Mouse (Mus musculus): ENCODE data around the gene Bdkrb2.
A peak's percentile ranks its signal among the peaks of the same experiment; 100 is the strongest.

The Bdkrb2 gene

DNA sequence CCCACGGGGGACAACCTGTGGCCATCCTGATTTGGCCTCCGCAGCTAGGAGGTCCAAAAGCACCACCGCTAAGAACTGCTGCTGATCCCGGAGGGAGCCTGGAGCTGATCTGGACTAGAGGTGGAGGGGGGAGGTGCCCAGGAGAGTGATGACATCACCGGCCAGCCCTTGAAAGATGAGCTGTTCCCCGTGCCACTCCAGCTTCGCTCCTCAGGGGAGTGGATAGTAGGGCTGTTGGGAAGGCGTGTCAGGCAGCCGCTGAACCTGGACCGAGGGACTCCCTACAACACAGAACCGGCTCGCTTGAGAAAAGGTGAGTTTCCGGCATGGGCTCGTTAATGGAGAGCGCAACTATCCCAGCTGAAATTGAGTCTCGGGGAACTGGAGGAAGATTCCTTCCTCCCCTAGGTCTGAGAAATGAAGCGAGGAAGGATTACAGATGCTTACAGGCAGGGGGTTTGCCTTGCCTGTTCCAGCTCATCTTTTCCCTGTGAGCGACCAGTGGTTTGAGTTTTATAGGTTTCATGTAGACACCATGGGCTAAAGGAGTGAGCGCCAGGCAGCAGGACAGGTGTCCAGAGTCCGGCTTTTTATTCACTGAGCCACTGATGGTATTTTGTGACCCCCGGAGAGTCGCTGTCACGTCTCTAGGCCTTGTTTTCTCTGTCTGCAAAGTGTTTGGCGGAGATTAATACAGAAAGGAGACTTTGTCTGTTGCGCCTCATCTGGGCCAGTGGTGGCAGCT, at the start of gene Bdkrb2:
Gene Bdkrb2 (plus strand): TSS at position 291 of the 745 bp plus-strand sequence.
- DNase-seq (ENCODE audit: low spot score) = peak; percentile 63

GRCm38 (mm10) chr12:105514111-105514510, 48.9 kb upstream of the Bdkrb2 start:
- DNase-seq (ENCODE audit: low spot score) = no peak

GRCm38 (mm10) chr12:105517026-105517675, 45.9 kb upstream of the Bdkrb2 start:
- DNase-seq (ENCODE audit: low spot score) = peak; percentile 34

DNA sequence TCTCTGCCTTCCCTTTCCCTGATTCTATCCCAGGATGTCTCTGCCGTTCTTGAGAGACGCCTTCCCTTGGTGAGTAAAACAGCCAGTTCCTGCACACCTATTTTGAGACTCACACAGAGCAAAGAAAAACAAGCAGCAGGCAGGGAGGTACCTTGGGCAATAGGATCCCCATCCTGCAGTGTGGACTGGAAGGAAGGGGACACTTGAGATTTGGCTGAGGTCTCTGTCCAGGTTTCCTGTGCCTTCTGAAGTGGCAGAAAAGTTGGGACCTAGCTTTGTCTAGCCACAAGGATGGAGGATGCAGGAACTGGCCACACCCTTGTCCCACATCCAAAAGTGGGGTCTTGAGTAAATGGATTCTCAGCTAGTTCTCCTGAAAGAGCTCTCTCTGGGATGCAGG, 43.2 kb upstream of the Bdkrb2 start:
- DNase-seq (ENCODE audit: low spot score) = no peak

DNA sequence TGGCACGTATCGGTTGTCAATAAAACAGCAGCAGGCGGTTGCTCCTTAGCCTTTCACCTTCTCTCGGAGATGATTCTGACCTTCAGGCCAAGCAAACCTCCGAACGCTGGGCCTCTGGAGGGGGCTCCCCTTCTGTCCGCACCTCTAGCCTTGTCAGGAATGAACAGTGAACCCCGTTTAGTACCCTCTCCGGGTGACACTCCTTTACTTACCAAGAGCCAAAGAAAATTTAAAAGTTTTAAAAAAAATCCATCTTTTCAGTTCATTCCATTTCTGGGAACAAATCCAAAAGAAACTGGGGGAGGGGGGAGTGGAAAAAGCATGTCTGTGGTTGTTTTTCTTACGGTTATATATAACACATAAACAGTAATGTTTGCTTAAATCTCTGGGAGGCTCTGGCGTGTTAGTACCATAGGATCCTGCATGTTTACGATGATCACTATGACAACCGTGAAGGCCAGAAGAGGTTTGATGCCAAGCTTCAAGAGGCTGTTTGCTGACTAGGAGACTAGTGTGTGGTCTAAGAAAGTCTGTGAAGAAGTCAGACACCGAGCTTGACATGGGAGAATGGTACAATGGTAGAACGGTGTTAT, 41.8 kb upstream of the Bdkrb2 start:
- DNase-seq (ENCODE audit: low spot score) = no peak

- DNase-seq (ENCODE audit: low spot score) = no peak
Observed at GRCm38 (mm10) chr12:105523737-105524136, 39.3 kb upstream of the Bdkrb2 start.

DNA sequence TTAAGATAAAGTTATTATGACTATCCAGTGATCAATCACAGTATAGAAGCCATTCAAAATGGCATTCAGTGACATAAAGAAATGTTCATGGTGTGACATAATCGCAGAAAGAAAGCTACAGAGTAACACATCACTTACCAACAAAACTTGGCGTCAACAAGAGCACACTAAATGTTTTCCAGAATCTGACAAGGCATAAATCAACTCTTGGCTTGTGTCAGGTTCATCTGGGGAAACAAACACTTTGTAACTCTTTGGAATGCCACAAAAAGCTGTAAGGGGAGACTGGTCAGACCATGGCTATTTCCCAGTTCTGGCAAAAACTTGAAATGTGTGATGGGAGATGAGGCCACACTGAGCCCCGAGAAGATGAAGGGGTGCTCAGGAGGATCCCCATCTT, 36.8 kb upstream of the Bdkrb2 start:
- no peak for DNase-seq (ENCODE audit: low spot score)

DNA sequence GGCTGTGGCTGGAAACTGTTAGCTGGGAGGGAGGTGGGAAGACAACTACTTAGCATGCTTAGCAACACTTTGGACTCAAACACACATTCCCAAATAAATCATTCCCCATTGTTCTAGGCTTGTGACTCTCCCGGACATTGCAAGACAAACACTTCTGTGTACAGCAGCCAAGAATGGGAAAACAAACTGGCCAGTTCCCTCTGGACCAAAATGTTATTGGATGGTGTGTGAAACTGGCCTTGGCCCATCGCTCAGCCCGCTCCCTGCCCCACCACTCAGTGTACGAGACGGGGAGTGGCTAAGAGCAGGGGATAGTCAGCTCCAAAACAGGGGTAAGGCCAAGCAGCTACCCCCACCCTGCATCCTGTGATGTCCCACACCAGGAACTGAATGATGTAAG, 36.2 kb upstream of the Bdkrb2 start:
- peak; percentile 43 for DNase-seq (ENCODE audit: low spot score)

DNA sequence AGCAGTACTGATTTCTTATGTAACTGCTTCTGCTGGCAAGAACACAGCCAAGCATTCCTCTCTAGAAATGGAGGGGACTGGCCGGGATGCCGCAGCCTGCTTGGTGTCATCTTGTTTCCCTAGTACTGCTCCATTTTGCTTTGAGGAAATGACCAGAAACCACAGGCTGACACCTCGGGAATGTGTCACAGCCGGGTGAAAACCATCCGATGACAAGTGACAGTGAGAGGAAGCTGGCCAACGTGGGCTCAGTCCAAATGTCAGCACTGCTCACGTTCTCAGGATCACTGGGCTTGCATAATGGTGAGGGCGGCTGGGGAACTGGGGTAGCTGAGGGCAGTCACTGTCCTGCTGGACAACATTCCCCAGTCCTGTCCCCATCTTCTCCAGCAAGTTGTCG, 33.5 kb upstream of the Bdkrb2 start:
- DNase-seq (ENCODE audit: low spot score) = no peak

DNA sequence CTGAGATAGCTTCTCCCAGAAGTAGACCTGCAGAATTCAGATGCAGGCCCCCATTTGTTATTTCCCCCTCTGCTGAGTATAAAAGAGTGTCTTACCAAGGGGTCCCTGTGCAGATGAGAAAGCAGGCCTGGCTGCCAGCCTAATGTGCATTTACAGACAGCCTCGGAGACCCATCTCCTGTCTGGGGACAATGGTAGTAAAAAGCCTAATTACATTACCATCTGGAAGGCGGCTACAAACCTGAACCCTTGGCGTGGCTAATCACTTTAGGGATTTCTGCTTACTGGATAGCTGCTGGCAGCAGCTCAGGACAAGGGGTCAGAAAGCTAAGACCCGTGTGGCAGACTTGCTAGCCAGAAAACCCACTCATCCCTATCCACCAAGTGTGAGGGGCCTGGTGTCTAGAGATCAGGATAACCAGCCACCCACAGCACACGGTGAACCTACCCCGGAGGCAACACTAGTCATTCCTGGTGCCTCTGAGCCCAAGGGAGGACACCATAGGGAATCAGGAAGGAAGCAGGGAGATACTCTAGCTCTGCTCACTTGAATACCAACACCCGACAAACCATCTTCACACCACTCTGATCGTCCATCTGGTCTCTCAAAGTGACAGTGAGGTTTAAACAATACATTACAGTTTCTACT, 31.2 kb upstream of the Bdkrb2 start:
- no peak for DNase-seq (ENCODE audit: low spot score)

DNA sequence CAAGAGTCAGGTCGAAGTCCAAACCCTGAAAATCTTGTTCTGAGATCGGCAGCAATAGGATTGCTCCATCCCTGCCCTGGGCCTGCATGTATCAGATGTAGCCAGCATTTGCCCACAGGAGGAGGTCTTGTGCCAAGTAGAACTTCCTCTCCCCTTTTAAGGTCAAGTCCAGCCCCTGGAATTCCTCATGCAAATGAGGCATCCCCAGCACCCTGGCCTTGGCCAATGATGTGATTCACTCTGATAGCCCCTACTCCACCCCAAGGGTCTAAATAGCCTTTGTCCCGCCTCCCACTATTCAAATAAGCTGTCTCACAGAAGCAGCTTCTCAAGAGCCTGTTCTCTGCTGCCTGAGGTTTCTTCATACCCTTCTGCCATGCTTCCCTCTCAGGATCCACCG, 28.2 kb upstream of the Bdkrb2 start:
- DNase-seq (ENCODE audit: low spot score) = no peak

GRCm38 (mm10) chr12:105535968-105536760, 26.9 kb upstream of the Bdkrb2 start:
- no peak for DNase-seq (ENCODE audit: low spot score)

DNA sequence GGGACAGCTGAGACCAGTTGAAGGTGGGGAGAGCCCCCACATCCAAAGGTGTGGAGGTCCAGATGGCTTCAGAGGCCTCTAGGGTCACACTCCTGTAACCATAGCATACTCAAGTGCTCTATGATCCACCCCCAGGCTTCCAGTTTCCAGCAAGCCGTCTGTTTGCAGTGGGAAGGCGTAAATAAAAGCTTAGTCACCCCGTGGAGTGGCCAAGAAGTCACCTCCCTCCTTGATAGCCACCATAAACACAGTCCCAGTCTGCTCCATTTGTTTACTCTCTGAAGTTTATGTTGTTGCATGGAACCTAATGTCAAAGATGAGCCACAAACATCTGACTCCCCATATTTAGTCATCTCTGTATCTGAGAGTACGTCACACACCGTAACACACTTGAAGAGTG, 25.9 kb upstream of the Bdkrb2 start:
- DNase-seq (ENCODE audit: low spot score) = no peak

GRCm38 (mm10) chr12:105539649-105540048, 23.4 kb upstream of the Bdkrb2 start:
- no peak for DNase-seq (ENCODE audit: low spot score)

DNA sequence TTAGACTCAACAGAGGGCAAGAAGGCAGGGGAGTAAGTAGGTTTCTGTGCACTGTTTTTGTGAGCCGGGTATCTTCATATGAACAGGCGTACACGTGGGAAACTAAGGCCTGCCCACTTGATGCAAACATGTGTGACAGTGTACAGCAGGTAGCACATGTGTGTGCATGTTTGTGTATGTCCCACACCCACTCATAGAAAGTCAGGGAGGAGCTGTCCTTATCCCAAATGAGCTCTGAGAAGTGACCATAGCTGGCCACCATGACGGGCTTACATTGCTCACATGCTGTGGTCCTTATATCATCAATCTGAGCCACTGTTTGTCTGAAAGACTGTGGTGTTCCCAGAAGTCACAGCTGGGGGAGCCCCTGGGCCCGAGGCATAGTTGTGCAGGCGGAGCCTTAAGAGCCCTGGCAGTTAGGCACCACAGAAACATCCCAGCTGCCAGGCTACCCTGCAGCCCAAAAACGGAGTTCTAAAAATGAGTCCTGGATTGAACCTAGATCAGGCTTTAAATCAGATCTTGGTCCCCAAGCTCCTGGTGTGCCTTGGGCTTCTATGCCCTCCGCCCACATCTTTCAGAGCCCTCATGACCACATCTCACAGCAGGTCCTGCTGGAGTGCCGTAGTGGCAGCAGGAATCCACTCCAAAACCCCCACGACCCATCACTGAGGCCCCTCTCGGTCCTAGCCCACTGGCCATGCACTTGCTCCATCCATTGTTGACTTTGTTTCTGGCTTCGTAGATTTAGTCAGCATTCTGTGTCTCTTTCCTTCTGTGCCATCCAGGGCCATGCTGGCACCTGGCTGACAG, 21.2 kb upstream of the Bdkrb2 start:
- DNase-seq (ENCODE audit: low spot score) = no peak

- DNase-seq (ENCODE audit: low spot score) = no peak
Observed at GRCm38 (mm10) chr12:105542513-105542912, 20.5 kb upstream of the Bdkrb2 start.

GRCm38 (mm10) chr12:105543176-105543575, 19.9 kb upstream of the Bdkrb2 start:
- DNase-seq (ENCODE audit: low spot score) = no peak

DNA sequence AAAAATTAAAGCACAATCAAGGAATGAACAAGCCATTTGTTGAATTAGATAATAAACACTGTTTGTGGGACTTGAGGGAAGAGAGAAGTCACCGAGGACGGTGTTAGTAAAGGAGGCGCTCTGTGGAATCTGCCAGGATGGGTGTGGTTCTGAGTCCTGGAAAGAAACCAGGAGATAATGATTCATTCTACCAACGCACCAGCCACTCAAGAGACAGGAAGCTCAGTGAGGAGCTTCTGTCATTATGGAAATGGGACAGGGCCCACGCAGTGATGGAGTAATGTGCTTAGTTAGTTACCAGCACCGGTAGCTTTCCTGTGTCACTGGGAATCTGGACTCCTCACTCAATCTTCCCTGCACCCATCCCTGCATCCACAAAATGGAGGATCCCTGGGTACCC, 19.3 kb upstream of the Bdkrb2 start:
- DNase-seq (ENCODE audit: low spot score) = no peak

DNA sequence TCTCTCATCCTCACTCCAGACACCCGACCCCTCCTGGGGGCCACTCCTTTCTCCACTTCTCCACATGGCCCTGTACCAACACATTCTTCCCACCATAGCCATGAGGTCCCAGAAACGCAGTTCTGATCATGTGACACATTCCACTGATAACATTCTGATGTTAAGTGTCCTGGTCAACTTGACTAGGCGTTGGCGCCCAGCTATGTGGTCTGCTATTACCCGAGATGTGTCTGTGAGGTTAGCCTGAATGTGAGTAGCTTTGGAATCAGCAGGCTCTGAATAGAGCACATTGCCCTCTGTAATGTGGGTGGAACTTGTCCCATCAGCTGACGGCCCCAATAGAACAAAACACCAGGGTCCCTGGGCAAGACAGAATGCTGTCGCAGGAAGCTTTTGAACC, 18.2 kb upstream of the Bdkrb2 start:
- DNase-seq (ENCODE audit: low spot score) = no peak

DNA sequence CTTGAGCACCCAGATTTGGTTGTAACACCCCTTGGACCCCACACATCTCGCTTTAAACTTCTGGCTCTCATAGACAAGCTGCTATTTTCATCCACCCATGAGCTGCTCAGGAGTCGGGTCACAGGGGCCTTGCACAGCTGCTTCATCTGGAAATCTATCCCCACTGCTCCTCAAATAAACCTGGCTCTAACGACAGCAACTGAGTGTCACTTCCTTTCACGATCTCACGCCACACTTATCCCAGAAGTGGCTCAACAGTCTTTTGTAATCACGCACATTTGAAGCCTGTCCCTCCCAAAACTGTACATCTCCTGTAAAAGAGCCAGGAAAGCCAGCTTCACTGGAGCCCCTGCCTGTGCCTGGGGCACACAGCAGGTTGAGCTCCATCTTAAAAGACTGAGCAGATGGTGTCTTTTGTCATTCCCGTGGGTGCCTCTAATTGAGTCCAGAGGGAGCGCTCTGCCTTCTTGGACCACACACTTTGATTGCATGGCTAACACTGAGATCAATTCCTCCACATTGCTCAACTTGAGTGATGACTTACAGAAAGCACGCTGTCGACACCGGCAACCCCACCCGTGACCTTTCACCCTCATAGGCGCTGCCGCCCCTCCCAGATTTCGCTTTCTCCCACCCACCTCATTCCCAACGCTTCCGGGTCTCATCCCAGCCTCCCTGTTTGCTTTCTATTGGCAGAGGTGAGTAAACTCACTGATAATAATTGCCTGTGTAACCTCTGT, 17.2 kb upstream of the Bdkrb2 start:
- DNase-seq (ENCODE audit: low spot score) = peak; percentile 29

DNA sequence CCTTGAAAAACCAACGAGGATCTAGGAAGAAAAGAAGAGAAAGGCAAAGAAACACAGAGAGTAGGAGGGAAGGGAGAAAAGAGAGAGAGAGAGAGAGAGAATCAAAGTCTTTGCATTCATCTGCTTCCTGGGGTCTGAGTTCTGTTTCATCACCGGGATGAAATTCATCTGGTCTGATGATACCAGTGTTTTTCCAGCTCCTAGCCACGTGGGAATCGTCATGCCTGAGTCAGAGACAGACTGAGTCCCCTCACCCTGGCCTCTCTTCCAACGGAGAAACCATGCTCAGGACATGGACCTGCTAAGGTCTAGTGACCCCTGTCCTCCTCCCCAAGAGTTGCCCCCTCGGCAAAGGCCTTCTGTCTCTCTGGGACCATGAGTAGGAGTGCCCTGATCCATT, 16.5 kb upstream of the Bdkrb2 start:
- DNase-seq (ENCODE audit: low spot score) = peak; percentile 24

Measured in urinary bladder, postnatal 14 days (tissue).